Mouse (Mus musculus): ENCODE results near the gene Krtap27-1.

Krtap27-1 gene

DNA sequence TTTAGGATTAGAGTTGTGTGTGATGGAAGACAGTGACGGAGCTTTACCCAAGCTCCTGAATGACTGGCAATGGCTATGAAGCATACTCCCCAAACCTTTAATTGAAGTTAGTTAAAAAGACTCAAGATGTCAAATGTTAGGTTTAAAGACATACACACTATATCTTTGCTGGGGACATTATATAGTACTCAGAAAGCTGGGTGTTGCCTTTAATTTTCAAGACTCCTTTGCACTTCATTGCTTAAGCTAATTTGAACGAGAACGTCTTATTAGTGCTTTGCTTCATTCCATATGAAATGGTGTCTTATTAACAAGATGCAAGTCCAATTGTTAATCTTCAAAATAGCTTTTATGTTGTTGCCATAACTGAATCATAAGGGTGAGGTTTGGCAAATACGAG, at the start of gene Krtap27-1:
Gene Krtap27-1 (minus strand): TSS at position 101 of the 400 bp plus-strand sequence.
- WGBS = 89% methylated on average over 4 of the region's 4 CpGs

DNA sequence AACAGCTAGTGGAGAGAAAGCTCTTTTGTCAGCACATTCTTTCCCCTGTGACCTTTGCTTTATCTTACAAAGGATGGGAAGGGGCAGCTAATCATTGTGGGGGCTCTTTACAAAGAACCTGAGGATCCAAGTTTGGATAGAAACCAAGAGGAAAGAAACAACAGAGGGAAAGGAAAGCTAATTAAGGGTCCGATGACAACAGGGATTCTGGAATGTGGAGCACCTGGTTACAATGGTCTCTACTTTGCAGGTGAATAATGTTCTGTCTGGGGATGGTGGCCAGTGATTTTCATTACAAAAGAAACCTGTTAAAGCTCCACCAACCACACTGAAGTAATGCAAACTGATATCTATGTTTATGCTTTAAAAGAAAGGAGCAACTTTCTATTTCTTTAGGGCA, 48.6 kb upstream of the Krtap27-1 start:
- WGBS = 38% methylated on average over 1 of the region's 1 CpGs

DNA sequence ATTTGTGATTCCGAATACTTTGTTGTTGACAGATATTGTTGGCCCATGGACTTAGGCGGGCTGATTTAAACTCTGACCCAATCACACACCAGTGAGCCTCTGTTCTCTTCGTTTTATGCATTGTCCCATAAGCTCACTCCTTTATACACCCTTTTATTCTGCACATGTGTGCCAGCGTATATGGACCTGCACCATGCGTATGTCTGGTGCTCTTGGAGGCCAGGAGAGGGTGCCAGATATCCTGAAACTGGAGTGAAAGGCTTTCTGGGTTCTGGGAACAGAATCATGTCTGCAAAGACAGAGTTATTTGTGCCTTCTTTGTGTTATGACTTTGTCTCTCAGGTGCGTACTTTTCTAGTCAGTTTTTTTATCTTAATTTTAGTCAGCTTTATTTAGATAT, 39.8 kb upstream of the Krtap27-1 start:
- 84% methylated on average over 6 of the region's 6 CpGs for WGBS

GRCm38 (mm10) chr16:88710757-88711156, 39.3 kb upstream of the Krtap27-1 start:
- WGBS = 75% methylated on average over 4 of the region's 4 CpGs

DNA sequence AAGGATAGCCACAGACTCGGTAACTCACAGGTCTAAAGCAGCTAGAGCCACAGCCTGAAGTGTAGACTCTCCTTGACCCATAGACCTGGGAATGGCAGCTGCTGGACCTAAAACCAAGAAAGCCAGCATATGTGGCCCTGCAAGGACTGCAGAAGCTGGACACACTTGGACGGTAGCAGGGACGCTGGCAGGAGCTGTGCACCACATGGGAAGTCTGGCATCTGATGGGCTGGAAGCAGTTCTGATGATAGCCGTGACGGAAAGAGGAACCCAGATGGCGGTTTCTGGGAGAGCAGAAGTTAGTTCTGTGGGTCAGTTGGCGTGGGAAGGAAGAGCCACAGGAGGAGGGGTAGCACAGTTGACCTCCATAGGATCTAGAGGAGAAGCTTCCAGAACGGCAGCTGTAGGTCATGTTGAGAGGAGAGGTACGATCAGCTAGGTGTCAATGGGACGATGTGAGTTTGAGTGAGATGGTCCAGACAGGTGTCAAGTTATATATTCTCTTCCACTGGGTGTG, 36.1 kb upstream of the Krtap27-1 start, which contains the start of gene 2310061N02Rik:
Gene 2310061N02Rik (minus strand): TSS at position 467 of the 517 bp plus-strand sequence.
- WGBS = 83% methylated on average over 10 of the region's 10 CpGs

- 48% methylated on average over 4 of the region's 4 CpGs for WGBS
These were observed 29.8 kb upstream of the Krtap27-1 start for GRCm38 (mm10) chr16:88701072-88701864.

GRCm38 (mm10) chr16:88696256-88696655, 24.8 kb upstream of the Krtap27-1 start:
- WGBS = 89% methylated on average over 4 of the region's 4 CpGs

- WGBS = 38% methylated on average over 2 of the region's 2 CpGs
These were observed 9.8 kb upstream of the Krtap27-1 start for GRCm38 (mm10) chr16:88681282-88681681.

- 80% methylated on average over 6 of the region's 6 CpGs for WGBS
These were observed 7.6 kb upstream of the Krtap27-1 start for GRCm38 (mm10) chr16:88679099-88679498.

DNA sequence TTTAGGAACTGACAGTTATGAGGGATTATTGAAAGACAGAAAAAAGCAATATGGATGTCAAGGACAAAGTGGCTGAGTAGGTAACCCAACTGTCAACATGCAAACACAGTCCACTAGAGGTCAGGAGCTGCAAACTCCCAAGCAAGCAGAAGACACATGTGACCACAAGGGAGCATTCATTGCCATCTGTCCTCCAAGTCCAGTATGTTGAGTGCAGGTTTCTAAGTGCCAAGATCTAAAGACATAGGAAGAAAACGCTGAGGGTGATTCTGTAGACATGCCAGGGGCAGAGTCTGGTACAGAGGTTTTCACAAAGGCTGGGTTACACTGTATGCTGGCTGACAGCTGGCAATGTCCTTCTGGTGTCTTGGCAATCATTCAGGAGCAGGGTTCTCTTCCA, 14.0 kb downstream of the Krtap27-1 start:
- WGBS = 39% methylated on average over 1 of the region's 1 CpGs

DNA sequence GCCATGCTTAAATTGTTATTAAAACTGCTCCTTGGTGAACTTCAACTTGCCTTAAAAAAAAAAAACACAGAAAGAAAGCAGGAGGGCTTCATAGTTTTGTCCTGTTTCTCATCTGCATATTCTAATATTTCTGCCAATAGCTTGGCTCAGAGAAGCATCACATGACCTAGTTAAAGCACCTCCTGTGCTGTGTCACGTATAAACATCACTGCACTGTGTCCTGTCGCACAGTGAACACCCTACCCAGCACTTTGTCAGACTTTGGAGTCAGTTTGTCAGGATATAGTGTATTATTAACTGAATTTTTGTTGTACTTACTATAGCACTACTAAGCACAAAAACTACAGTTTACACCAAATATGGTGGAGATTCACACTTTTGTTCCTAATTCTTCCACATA, 19.5 kb downstream of the Krtap27-1 start:
- 67% methylated on average over 2 of the region's 2 CpGs for WGBS

DNA sequence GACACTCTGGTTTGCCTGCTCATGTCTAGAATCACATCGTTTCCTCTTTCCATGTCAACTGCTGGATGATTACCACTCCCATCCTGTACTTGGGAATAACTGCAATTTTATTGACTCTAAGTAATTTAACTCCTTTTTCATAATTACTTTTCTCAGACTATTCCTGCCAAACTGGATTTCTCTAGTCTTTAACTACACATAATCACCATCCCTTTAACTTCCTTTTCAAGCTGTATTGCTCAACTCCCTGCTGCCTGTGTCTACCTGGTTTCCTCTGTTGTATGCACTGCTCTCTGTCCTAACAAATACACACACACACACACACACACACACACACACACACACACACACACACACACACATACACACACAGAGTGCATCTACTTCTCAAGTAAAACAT, 20.4 kb downstream of the Krtap27-1 start:
- WGBS = 61% methylated on average over 1 of the region's 1 CpGs

GRCm38 (mm10) chr16:88647358-88647846, 24.1 kb downstream of the Krtap27-1 start, which contains the start of gene Krtap26-1:
TSS of gene Krtap26-1 (minus strand) at chr16:88647796.
- WGBS = 93% methylated on average over 10 of the region's 10 CpGs

- 84% methylated on average over 8 of the region's 8 CpGs for WGBS
These were observed 24.9 kb downstream of the Krtap27-1 start for GRCm38 (mm10) chr16:88646366-88647111.

DNA sequence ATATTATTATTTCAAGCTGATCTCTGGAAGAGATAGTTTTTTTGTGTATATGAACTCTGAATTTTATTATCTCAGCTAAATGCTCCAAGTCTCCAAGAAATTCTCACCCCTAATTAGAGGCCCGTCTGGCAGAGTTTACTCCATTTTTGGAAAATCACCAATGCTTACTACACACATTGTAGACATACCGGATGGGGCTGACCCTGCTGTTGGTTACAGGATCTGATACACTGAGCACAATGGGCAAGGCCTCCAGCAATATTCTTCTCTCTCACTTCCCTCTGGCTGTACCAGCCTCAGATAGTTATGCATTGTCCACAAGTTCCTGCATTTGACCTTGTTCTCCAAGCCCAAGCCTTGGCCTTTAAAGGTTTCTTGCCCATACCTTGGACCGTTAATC, 31.4 kb downstream of the Krtap27-1 start:
- WGBS = 71% methylated on average over 3 of the region's 3 CpGs

GRCm38 (mm10) chr16:88635142-88635541, 36.3 kb downstream of the Krtap27-1 start:
- whole genome bisulfite sequencing = 42% methylated on average over 4 of the region's 4 CpGs

DNA sequence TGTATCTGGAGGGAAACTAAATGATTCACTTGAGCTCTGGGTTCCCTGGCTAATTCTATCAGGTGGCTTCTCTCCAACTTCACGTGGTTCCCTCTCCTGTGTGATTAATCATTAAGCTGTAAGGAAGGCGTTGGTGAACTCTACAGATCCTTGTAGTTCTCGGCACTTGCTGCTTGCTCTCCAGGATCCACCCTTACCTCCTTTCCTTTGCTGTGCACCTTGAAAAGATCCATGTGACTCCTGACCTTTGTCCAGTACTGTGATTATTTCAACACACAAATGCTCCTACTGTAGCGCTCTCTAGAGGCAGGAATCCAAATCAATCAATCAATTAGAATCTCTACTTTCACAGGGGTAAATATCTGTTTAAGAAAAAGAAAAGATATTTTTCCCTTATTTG, 40.0 kb downstream of the Krtap27-1 start:
- 82% methylated on average over 4 of the region's 4 CpGs for WGBS

DNA sequence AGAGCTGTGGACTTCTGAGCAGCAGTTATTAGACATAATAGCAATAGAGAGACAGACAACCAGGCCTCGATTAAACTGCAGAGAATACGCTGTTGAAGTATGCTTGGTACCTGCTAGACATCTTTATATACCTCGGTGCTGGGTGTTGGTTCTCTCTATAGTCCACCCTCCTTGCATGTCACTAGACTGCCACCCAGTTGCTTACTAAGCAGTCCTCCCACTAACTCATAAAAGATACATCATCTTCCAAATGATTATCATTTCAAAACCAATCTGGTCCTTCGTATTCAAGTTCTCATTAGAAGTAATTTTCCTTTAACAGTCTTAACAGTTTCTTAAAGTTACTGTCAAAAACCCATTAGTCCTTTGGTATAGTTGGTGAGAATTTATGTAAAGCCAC, 43.9 kb downstream of the Krtap27-1 start, which contains the start of gene 2310079G19Rik:
Gene 2310079G19Rik (minus strand): TSS at position 101 of the 400 bp plus-strand sequence.
- WGBS = 97% methylated on average over 4 of the region's 4 CpGs

Data from cerebral cortex, adult 2 months (tissue).